Mouse (Mus musculus): ENCODE data around the gene Dnaic2.

Gene Dnaic2

GRCm38 (mm10) chr11:114802540-114803267, 75.5 kb downstream of the Dnaic2 start:
- DNase-seq = peak; percentile 43

- DNase-seq = peak; percentile 29
Observed at GRCm38 (mm10) chr11:114803990-114804389, 76.8 kb downstream of the Dnaic2 start.

GRCm38 (mm10) chr11:114807025-114807424, 79.8 kb downstream of the Dnaic2 start:
- DNase-seq = no peak

Data from cerebellum, adult 8-10 months (tissue).